Mouse (Mus musculus) midbrain, embryonic 14.5 days (tissue): Measurements from ENCODE around the gene Gpr35. TPM values are rescaled to one million over a fixed set of nuclear protein-coding genes. Genes with fewer than 3 reads are reported as not detected.

ENCODE experiments used
- ATAC-seq: fragments of 200-750 bp; cut with Nextera tagmentation; 2 replicates; pipeline ENCODE4 v1.8.0; 2017; ENCODE audit warnings: moderate number of reproducible peaks, moderate library complexity; ENCODE audit not compliant: low FRiP score, low TSS enrichment
- DNase-seq: peaks from one replicate; pipeline ENCODE4 v3.0.0-alpha.2; 2015
- H3K27ac ChIP-seq: fragments of 300-500 bp; sonication (generic); replicated peaks from 2 replicates; pipeline ENCODE4 v1.5.1; 2014; ENCODE audit warnings: mild to moderate bottlenecking, low read depth, low read length, moderate library complexity
- H3K27me3 ChIP-seq: fragments of 300-500 bp; sonication (generic); 2 replicates; pipeline ENCODE4 v1.6.1; 2014; ENCODE audit warnings: low read length, control low read depth, mixed read lengths; ENCODE audit not compliant: control insufficient read depth, insufficient read depth
- H3K36me3 ChIP-seq: fragments of 300-500 bp; sonication (generic); 2 replicates; pipeline ENCODE4 v1.6.1; 2014; ENCODE audit warnings: low read length, control low read depth; ENCODE audit not compliant: control insufficient read depth, insufficient read depth
- H3K4me1 ChIP-seq: fragments of 300-500 bp; sonication (generic); 2 replicates; pipeline ENCODE4 v1.6.1; 2014; ENCODE audit warnings: mild to moderate bottlenecking, antibody characterized with exemption, low read length, control low read depth; ENCODE audit not compliant: control insufficient read depth, insufficient read depth
- H3K4me2 ChIP-seq: fragments of 300-500 bp; sonication (generic); 2 replicates; pipeline ENCODE4 v1.6.1; 2014; ENCODE audit warnings: mild to moderate bottlenecking, low read length, moderate library complexity
- H3K4me3 ChIP-seq: fragments of 300-500 bp; sonication (generic); replicated peaks from 2 replicates; pipeline ENCODE4 v1.5.1; 2014; ENCODE audit warnings: low read depth, low read length
- H3K9ac ChIP-seq: fragments of 300-500 bp; sonication (generic); replicated peaks from 2 replicates; pipeline ENCODE4 v1.6.1; 2014; ENCODE audit warnings: mild to moderate bottlenecking, low read length, moderate library complexity
- H3K9me3 ChIP-seq: fragments of 300-500 bp; sonication (generic); 2 replicates; pipeline ENCODE4 v1.6.1; 2016; ENCODE audit warnings: low read length, control low read depth, mixed read lengths; ENCODE audit not compliant: control insufficient read depth
- WGBS: fragments of 180-500 bp; shearing (Covaris S2); extraction: QIAGEN DNeasy Blood & Tissue Kit; methylation state at CpG from one replicate; pipeline ENCODE4 v1.1.7; 2014; 5-methylcytosine and 5-hydroxymethylcytosine counted together
- polyA plus RNA-seq: library from polyadenylated mRNA; unstranded; fragments of >200 nt; fragmentation: Nextera tagmentation; extraction: Ambion mirVana; gene quantifications from 2 replicates; pipeline ENCODE4 v1.2.1, GENCODE M21; 2014

The Gpr35 gene
- polyA plus RNA-seq, 1 experiment from 2014 or later = 1.3 TPM

- H3K36me3 ChIP-seq = peaks cover 17% of the 10 kb centered on the region
- 82% methylated on average over 7 of the region's 7 CpGs for WGBS
Measured at GRCm38 (mm10) chr1:93012103-93012585, 61.5 kb downstream of the Gpr35 start.

GRCm38 (mm10) chr1:93013367-93013766, 62.7 kb downstream of the Gpr35 start:
- ATAC-seq (no peak), DNase-seq (no peak)
- H3K4me3 ChIP-seq = no peak overlapping the region
- no peaks in the 10 kb centered on the region for H3K27me3 ChIP-seq
- H3K4me2 ChIP-seq = no peak overlapping the region
- H3K9me3 ChIP-seq = no peaks in the 10 kb centered on the region
- no peaks in the 10 kb centered on the region for H3K4me1 ChIP-seq
- WGBS = 84% methylated on average over 4 of the region's 4 CpGs
- no peak overlapping the region for H3K9ac ChIP-seq
- H3K27ac ChIP-seq = no peak overlapping the region
- peaks cover 29% of the 10 kb centered on the region for H3K36me3 ChIP-seq

More at GRCm38 (mm10) chr1:93012103-93012585, 61.5 kb downstream of the Gpr35 start:
- ATAC-seq (no peak), DNase-seq (no peak)
- Histone ChIP-seq H3K4me2 (no peak overlapping the region), H3K9ac (no peak overlapping the region), H3K4me3 (no peak overlapping the region), H3K27ac (no peak overlapping the region), H3K27me3 (no peaks in the 10 kb centered on the region), H3K9me3 (no peaks in the 10 kb centered on the region), H3K4me1 (no peaks in the 10 kb centered on the region)

GRCm38 (mm10) chr1:93014460-93014859, 63.8 kb downstream of the Gpr35 start:
- DNase-seq (peak; percentile 74), ATAC-seq (0 out of 2 replicates have a peak, but pooled peaks have one; percentile 31)
- Histone ChIP-seq H3K9me3 (no peaks in the 10 kb centered on the region), H3K4me3 (no peak overlapping the region), H3K27me3 (no peaks in the 10 kb centered on the region), H3K27ac (no peak overlapping the region), H3K36me3 (peaks cover 40% of the 10 kb centered on the region), H3K4me2 (no peak overlapping the region), H3K9ac (no peak overlapping the region), H3K4me1 (no peaks in the 10 kb centered on the region)

- ATAC-seq (no peak), DNase-seq (no peak)
- Histone ChIP-seq H3K9ac (no peak overlapping the region), H3K27me3 (no peaks in the 10 kb centered on the region), H3K4me2 (no peak overlapping the region), H3K36me3 (peaks cover 47% of the 10 kb centered on the region), H3K4me3 (no peak overlapping the region), H3K4me1 (no peaks in the 10 kb centered on the region), H3K27ac (no peak overlapping the region), H3K9me3 (no peaks in the 10 kb centered on the region)
- 56% methylated on average over 2 of the region's 2 CpGs for WGBS
Measured at GRCm38 (mm10) chr1:93015136-93015535, 64.5 kb downstream of the Gpr35 start.

- H3K9me3 ChIP-seq = no peaks in the 10 kb centered on the region
- no peak for ATAC-seq
- H3K4me1 ChIP-seq = no peaks in the 10 kb centered on the region
- DNase-seq = no peak
- no peaks in the 10 kb centered on the region for H3K27me3 ChIP-seq
- H3K4me3 ChIP-seq = no peak overlapping the region
- no peak overlapping the region for H3K27ac ChIP-seq
- WGBS = 92% methylated on average over 10 of the region's 10 CpGs
- peaks cover 83% of the 10 kb centered on the region for H3K36me3 ChIP-seq
- H3K4me2 ChIP-seq = no peak overlapping the region
- H3K9ac ChIP-seq = no peak overlapping the region
Measured at GRCm38 (mm10) chr1:93018716-93019115, 68.1 kb downstream of the Gpr35 start.

GRCm38 (mm10) chr1:93020602-93021001, 69.9 kb downstream of the Gpr35 start:
- ATAC-seq = no peak
- DNase-seq = no peak
- H3K4me1 ChIP-seq = no peaks in the 10 kb centered on the region

GRCm38 (mm10) chr1:93026600-93026999, 75.9 kb downstream of the Gpr35 start:
- no peak overlapping the region for H3K27ac ChIP-seq
- H3K4me2 ChIP-seq = no peak overlapping the region
- H3K9ac ChIP-seq = no peak overlapping the region
- H3K4me1 ChIP-seq = no peaks in the 10 kb centered on the region
- WGBS = 85% methylated on average over 8 of the region's 8 CpGs
- no peak for ATAC-seq
- no peak for DNase-seq
- peaks cover 88% of the 10 kb centered on the region for H3K36me3 ChIP-seq
- H3K4me3 ChIP-seq = no peak overlapping the region
- H3K27me3 ChIP-seq = no peaks in the 10 kb centered on the region
- no peaks in the 10 kb centered on the region for H3K9me3 ChIP-seq

More at GRCm38 (mm10) chr1:93020602-93021001, 69.9 kb downstream of the Gpr35 start:
- no peak overlapping the region for H3K9ac ChIP-seq
- 88% methylated on average over 4 of the region's 4 CpGs for WGBS
- no peak overlapping the region for H3K4me3 ChIP-seq
- H3K9me3 ChIP-seq = no peaks in the 10 kb centered on the region
- H3K27me3 ChIP-seq = no peaks in the 10 kb centered on the region
- no peak overlapping the region for H3K4me2 ChIP-seq
- H3K27ac ChIP-seq = no peak overlapping the region
- H3K36me3 ChIP-seq = peaks cover 99% of the 10 kb centered on the region

GRCm38 (mm10) chr1:93029387-93029786, 78.7 kb downstream of the Gpr35 start:
- no peaks in the 10 kb centered on the region for H3K9me3 ChIP-seq
- H3K4me1 ChIP-seq = no peaks in the 10 kb centered on the region
- H3K27me3 ChIP-seq = no peaks in the 10 kb centered on the region
- DNase-seq (no peak), ATAC-seq (no peak)
- H3K27ac ChIP-seq = no peak overlapping the region
- H3K4me2 ChIP-seq = no peak overlapping the region
- WGBS = 97% methylated on average over 10 of the region's 10 CpGs
- no peak overlapping the region for H3K4me3 ChIP-seq
- H3K9ac ChIP-seq = no peak overlapping the region
- peaks cover 78% of the 10 kb centered on the region for H3K36me3 ChIP-seq

- peaks cover 78% of the 10 kb centered on the region for H3K36me3 ChIP-seq
- ATAC-seq = no peak
Measured at GRCm38 (mm10) chr1:93030060-93030459, 79.4 kb downstream of the Gpr35 start.

More at GRCm38 (mm10) chr1:93030060-93030459, 79.4 kb downstream of the Gpr35 start:
- no peak for DNase-seq
- Histone ChIP-seq H3K9me3 (no peaks in the 10 kb centered on the region), H3K9ac (no peak overlapping the region), H3K27ac (no peak overlapping the region), H3K4me2 (no peak overlapping the region), H3K4me1 (no peaks in the 10 kb centered on the region), H3K27me3 (no peaks in the 10 kb centered on the region), H3K4me3 (no peak overlapping the region)
- 82% methylated on average over 2 of the region's 2 CpGs for WGBS
